Mouse (Mus musculus): Measurements from ENCODE around the gene Aldh16a1. TPM values are rescaled to one million over a fixed set of nuclear protein-coding genes. Genes with fewer than 3 reads are reported as not detected.
"Not testable (repeated sequence)": the region's sequence is repeated elsewhere in the genome, so short reads cannot be mapped to it uniquely, and the experiment has no call there.

Aldh16a1 gene
- total RNA-seq, 2 experiments from 2014 or later, result 13.2 to 13.3 TPM

GRCm38 (mm10) chr7:45124224-45125143 lies 29.9 kb downstream of the Aldh16a1 start, which contains the start of gene Rps11:
Rps11 (minus strand) TSS chr7:45124439.
- Histone ChIP-seq H3K27ac (peak within 1 kb of the TSS; percentile 93), H3K4me3 (peak within 1 kb of the TSS; percentile 93)
- peak; percentile 68; the same call in 1 of the 2 replicates for TF ChIP-seq CTCF (conservative IDR thresholded peaks at IDR 0.05)
- DNase-seq (ENCODE audit: low spot score in 2 of 2), result peak; percentile 99 to 100

- TF ChIP-seq CTCF (conservative IDR thresholded peaks at IDR 0.05), result no peak
- H3K27ac ChIP-seq, result peak overlapping the region; percentile 93; the same call in 1 of the 2 replicates
- DNase-seq (ENCODE audit: low spot score in 2 of 2), result no peak
- peak overlapping the region; percentile 93 for H3K4me3 ChIP-seq
Observed at GRCm38 (mm10) chr7:45123186-45123570, 31.2 kb downstream of the Aldh16a1 start.

GRCm38 (mm10) chr7:45122561-45123185 lies 31.7 kb downstream of the Aldh16a1 start:
- no peak for DNase-seq (ENCODE audit: low spot score in 2 of 2)
- no peak for TF ChIP-seq CTCF (conservative IDR thresholded peaks at IDR 0.05)
- Histone ChIP-seq H3K4me3 (peak overlapping the region; percentile 93), H3K27ac (peak overlapping the region; percentile 93; the same call in 1 of the 2 replicates)

- no peak for TF ChIP-seq CTCF (conservative IDR thresholded peaks at IDR 0.05)
- peak overlapping the region; percentile 17 for H3K4me3 ChIP-seq
- DNase-seq (ENCODE audit: low spot score in 2 of 2), result no peak
- peak overlapping the region; percentile 61 for H3K27ac ChIP-seq
Observed at GRCm38 (mm10) chr7:45121966-45122365, 32.4 kb downstream of the Aldh16a1 start.

- no peak for DNase-seq (ENCODE audit: low spot score in 2 of 2)
- no peak for TF ChIP-seq CTCF (conservative IDR thresholded peaks at IDR 0.05)
- H3K27ac ChIP-seq, result peak overlapping the region; percentile 72
- H3K4me3 ChIP-seq, result peak overlapping the region; percentile 17
Observed at GRCm38 (mm10) chr7:45121404-45121803, 33.0 kb downstream of the Aldh16a1 start.

- no peak overlapping the region for H3K4me3 ChIP-seq
- H3K27ac ChIP-seq, result peak overlapping the region; percentile 72
- DNase-seq (ENCODE audit: low spot score in 2 of 2), result no peak
- no peak for TF ChIP-seq CTCF (conservative IDR thresholded peaks at IDR 0.05)
Observed at GRCm38 (mm10) chr7:45119780-45120709, 34.3 kb downstream of the Aldh16a1 start.

- Histone ChIP-seq H3K4me3 (no peak overlapping the region), H3K27ac (no peak overlapping the region)
- no peak for DNase-seq (ENCODE audit: low spot score in 2 of 2)
- no peak for TF ChIP-seq CTCF (conservative IDR thresholded peaks at IDR 0.05)
Observed at GRCm38 (mm10) chr7:45118336-45118735, 36.0 kb downstream of the Aldh16a1 start.

- DNase-seq (ENCODE audit: low spot score in 2 of 2), result no peak
- TF ChIP-seq CTCF (conservative IDR thresholded peaks at IDR 0.05), result no peak
- H3K4me3 ChIP-seq, result no peak overlapping the region
- H3K27ac ChIP-seq, result no peak overlapping the region
Observed at GRCm38 (mm10) chr7:45117566-45117965, 36.8 kb downstream of the Aldh16a1 start.

- TF ChIP-seq CTCF (conservative IDR thresholded peaks at IDR 0.05), result no peak
Observed at GRCm38 (mm10) chr7:45113476-45113875, 40.9 kb downstream of the Aldh16a1 start.

GRCm38 (mm10) chr7:45112529-45112928 lies 41.9 kb downstream of the Aldh16a1 start:
- DNase-seq (ENCODE audit: low spot score in 2 of 2), result no peak
- H3K4me3 ChIP-seq, result no peak overlapping the region
- TF ChIP-seq CTCF (conservative IDR thresholded peaks at IDR 0.05), result no peak
- no peak overlapping the region for H3K27ac ChIP-seq

More at GRCm38 (mm10) chr7:45113476-45113875, 40.9 kb downstream of the Aldh16a1 start:
- Histone ChIP-seq H3K4me3 (no peak overlapping the region), H3K27ac (no peak overlapping the region)
- no peak for DNase-seq (ENCODE audit: low spot score in 2 of 2)

GRCm38 (mm10) chr7:45111940-45112339 lies 42.4 kb downstream of the Aldh16a1 start:
- no peak for TF ChIP-seq CTCF (conservative IDR thresholded peaks at IDR 0.05)
- DNase-seq (ENCODE audit: low spot score in 2 of 2), result no peak
- no peak overlapping the region for H3K27ac ChIP-seq
- H3K4me3 ChIP-seq, result no peak overlapping the region

- not testable (repeated sequence) for H3K27ac ChIP-seq; DNase-seq (ENCODE audit: low spot score in 2 of 2); H3K4me3 ChIP-seq
Observed at GRCm38 (mm10) chr7:45110089-45110488, 44.3 kb downstream of the Aldh16a1 start.
